Mouse (Mus musculus) ES-Bruce4 (cell line): ENCODE measurements at regions not wholly inside any gene's neighbourhood (a gene's known extent, or its start where the extent isn't known, plus 50 kb on each side); places are given as distances from the start of the nearest gene placed in this dataset.

ENCODE experiments used
- H3K27ac ChIP-seq: 2 replicates; pipeline ENCODE4 v1.5.1; 2012; ENCODE audit warnings: low read length, inconsistent platforms; ENCODE audit not compliant: insufficient read depth
- H3K27me3 ChIP-seq: 2 replicates; pipeline ENCODE4 v1.6.1; 2012; ENCODE audit warnings: mild to moderate bottlenecking, low read length, inconsistent platforms; ENCODE audit not compliant: control insufficient read depth, poor library complexity, insufficient read depth, severe bottlenecking
- H3K36me3 ChIP-seq: 2 replicates; pipeline ENCODE4 v1.6.1; 2012; ENCODE audit warnings: inconsistent platforms, mild to moderate bottlenecking, low read length, moderate library complexity; ENCODE audit not compliant: control insufficient read depth, poor library complexity, insufficient read depth, severe bottlenecking
- H3K4me1 ChIP-seq: one replicate; pipeline ENCODE4 v1.8.1; 2011; ENCODE audit warnings: low read length; ENCODE audit not compliant: control insufficient read depth, insufficient read depth
- H3K4me3 ChIP-seq: 2 replicates; pipeline ENCODE4 v1.5.1; 2011; ENCODE audit warnings: low read depth, mild to moderate bottlenecking, low read length
- H3K9ac ChIP-seq: 2 replicates; pipeline ENCODE4 v1.6.1; 2012; ENCODE audit warnings: low read depth, mild to moderate bottlenecking, inconsistent platforms; ENCODE audit not compliant: poor library complexity, severe bottlenecking
- H3K9me3 ChIP-seq: replicated peaks from 2 replicates; pipeline ENCODE4 v1.6.1; 2012; ENCODE audit warnings: mild to moderate bottlenecking, low read length, inconsistent platforms; ENCODE audit not compliant: control insufficient read depth, poor library complexity, insufficient read depth, severe bottlenecking
- CTCF ChIP-seq: IDR thresholded peaks from one replicate; pipeline ENCODE4 v1.8.1; 2011; ENCODE audit warnings: low read depth, low read length
- EP300 ChIP-seq: IDR thresholded peaks from 2 replicates; pipeline ENCODE4 v1.6.1; 2011; ENCODE audit warnings: low read depth, low read length; ENCODE audit not compliant: insufficient read depth
- POLR2A ChIP-seq: IDR thresholded peaks from one replicate; pipeline ENCODE4 v1.8.1; 2011; ENCODE audit warnings: low read length; ENCODE audit not compliant: insufficient read depth

GRCm38 (mm10) chr9:46467671-46468070 is 147.9 kb upstream of the 4931429L15Rik start:
- Histone ChIP-seq H3K36me3 (no peaks in the 10 kb centered on the region), H3K27ac (no peak overlapping the region), H3K4me1 (no peaks in the 10 kb centered on the region), H3K27me3 (no peaks in the 10 kb centered on the region), H3K4me3 (no peak overlapping the region), H3K9me3 (no peaks in the 10 kb centered on the region), H3K9ac (no peak overlapping the region)
- TF ChIP-seq CTCF (no peak), POLR2A (no peak), EP300 (no peak)

- H3K36me3 ChIP-seq = no peaks in the 10 kb centered on the region
- no peaks in the 10 kb centered on the region for H3K4me1 ChIP-seq
- H3K4me3 ChIP-seq = no peak overlapping the region
- H3K27ac ChIP-seq = no peak overlapping the region
- H3K27me3 ChIP-seq = no peaks in the 10 kb centered on the region
- no peaks in the 10 kb centered on the region for H3K9me3 ChIP-seq
- no peak overlapping the region for H3K9ac ChIP-seq
- TF ChIP-seq EP300 (no peak), POLR2A (no peak), CTCF (no peak)
Measured at GRCm38 (mm10) chr9:46462681-46463080, 142.9 kb upstream of the 4931429L15Rik start.

GRCm38 (mm10) chr9:46457945-46458344 is 138.2 kb upstream of the 4931429L15Rik start:
- no peaks in the 10 kb centered on the region for H3K4me1 ChIP-seq
- no peaks in the 10 kb centered on the region for H3K27me3 ChIP-seq
- TF ChIP-seq EP300 (no peak), CTCF (no peak), POLR2A (no peak)
- H3K9me3 ChIP-seq = no peaks in the 10 kb centered on the region
- H3K9ac ChIP-seq = no peak overlapping the region
- no peak overlapping the region for H3K4me3 ChIP-seq
- H3K27ac ChIP-seq = no peak overlapping the region
- no peaks in the 10 kb centered on the region for H3K36me3 ChIP-seq

- Histone ChIP-seq H3K9me3 (no peaks in the 10 kb centered on the region), H3K9ac (no peak overlapping the region), H3K36me3 (no peaks in the 10 kb centered on the region), H3K27me3 (no peaks in the 10 kb centered on the region), H3K4me1 (no peaks in the 10 kb centered on the region), H3K4me3 (no peak overlapping the region), H3K27ac (no peak overlapping the region)
- TF ChIP-seq CTCF (no peak), POLR2A (no peak), EP300 (no peak)
Measured at GRCm38 (mm10) chr9:46454807-46455610, 135.2 kb upstream of the 4931429L15Rik start.

- Histone ChIP-seq H3K27me3 (peaks cover 4% of the 10 kb centered on the region), H3K9ac (no peak overlapping the region), H3K36me3 (no peaks in the 10 kb centered on the region), H3K27ac (no peak overlapping the region), H3K4me3 (peak overlapping the region; percentile 38), H3K9me3 (no peaks in the 10 kb centered on the region), H3K4me1 (no peaks in the 10 kb centered on the region)
- TF ChIP-seq POLR2A (no peak), EP300 (no peak), CTCF (no peak)
Measured at GRCm38 (mm10) chr9:46443191-46444095, 123.7 kb upstream of the 4931429L15Rik start.

GRCm38 (mm10) chr9:46442739-46443181 is 123.0 kb upstream of the 4931429L15Rik start:
- Histone ChIP-seq H3K4me1 (no peaks in the 10 kb centered on the region), H3K36me3 (no peaks in the 10 kb centered on the region), H3K9me3 (no peaks in the 10 kb centered on the region), H3K4me3 (peak overlapping the region; percentile 38), H3K9ac (no peak overlapping the region), H3K27ac (no peak overlapping the region), H3K27me3 (peaks cover 4% of the 10 kb centered on the region)
- TF ChIP-seq CTCF (no peak), EP300 (no peak), POLR2A (no peak)
